Mouse (Mus musculus) testis, postnatal 10 days (tissue): Measurements from ENCODE around the gene Commd4.
A peak's percentile ranks its signal among the peaks of the same experiment; 100 is the strongest.

Experiments
- DNase-seq: peaks from one replicate; pipeline ENCODE4 v3.0.0; 2021; ENCODE audit warnings: low spot score

Gene Commd4

DNA sequence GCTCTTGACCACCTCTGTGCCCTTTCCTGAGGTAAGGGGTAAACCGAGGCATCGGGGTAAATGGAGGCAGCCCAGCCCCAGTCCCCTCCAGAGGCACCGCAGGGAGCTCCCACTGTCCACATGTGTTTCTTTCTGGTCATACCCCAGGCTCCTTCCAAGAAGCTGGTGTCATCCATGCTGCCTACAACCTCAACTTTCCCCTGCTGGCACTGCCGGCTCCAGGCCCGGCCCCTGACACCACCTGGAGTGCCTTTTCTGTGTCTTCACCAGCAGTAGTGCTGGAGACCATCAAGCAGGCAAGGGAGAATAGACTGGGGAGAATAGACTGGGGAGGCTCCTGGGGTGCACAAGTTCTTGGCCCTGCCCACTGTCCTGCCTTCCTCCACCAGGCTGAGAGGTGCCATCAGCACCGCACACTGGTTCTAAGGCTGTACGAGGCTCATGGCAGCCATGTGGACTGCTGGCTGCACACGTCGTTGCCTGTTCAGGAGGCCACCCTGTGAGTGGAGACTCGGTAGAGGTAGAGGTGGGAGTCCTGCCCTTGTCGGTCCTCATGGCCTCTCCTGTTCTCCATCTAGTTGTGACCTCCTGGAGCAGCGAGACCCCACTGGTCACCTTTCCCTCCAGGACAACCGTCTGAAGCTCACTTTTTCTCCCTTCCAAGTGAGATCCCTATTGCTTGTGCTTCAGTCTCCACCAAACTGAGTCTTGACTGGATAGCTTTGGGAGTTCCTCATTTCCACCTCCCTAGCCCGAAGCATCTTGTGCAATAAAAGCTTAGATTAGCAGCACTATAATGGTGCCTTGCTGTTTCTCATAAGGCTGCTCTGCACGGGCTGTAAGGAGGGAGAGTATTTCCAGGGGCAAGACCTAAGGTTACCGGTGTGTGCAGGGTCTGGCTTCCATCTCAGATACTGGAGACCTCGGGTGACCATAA, 16.4 kb downstream of the Commd4 start:
- DNase-seq, result no peak

DNA sequence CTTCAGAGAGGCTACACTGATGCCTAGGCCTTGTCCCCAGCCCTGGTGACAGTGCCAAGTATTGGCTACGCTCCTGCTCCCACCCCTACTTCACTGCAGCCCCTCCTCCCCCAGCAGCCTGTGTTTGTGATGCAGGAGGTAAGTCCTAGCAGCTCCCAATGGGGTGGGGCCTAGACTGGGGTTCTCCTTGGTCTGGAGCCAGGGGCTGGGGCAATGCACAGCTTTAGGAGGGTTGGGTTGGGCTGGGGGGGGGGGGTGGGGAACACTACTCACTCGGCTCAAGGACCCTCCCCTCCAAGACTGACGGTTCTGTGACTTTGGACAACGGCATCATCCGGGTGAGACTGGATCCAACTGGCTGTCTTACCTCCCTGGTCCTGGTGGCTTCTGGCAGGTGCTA, 18.6 kb downstream of the Commd4 start:
- DNase-seq, result no peak

- DNase-seq, result no peak
Observed at GRCm38 (mm10) chr9:57139110-57139509, 19.0 kb downstream of the Commd4 start.

DNA sequence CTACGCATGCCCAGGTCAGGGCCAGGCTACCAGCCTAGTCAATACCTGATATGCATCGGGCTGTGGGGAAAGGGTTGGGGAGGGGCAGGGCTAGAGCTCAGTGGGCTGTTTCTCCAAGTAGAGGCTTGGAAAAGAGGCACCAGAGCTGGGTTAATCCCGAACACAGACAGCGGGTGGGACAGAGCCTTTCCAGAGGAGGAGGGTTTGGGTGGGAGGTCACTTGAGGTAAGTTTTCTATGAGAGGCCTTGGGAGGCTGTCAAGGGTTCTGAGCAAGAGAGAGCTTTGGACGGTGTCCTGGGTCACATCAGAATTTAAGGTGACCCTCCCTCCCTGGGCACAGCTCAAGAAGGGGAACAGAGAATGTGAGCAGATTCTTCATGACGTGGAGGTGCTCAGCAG, 19.6 kb downstream of the Commd4 start:
- DNase-seq, result no peak

- no peak for DNase-seq
Observed at GRCm38 (mm10) chr9:57137777-57138176, 20.4 kb downstream of the Commd4 start.

DNA sequence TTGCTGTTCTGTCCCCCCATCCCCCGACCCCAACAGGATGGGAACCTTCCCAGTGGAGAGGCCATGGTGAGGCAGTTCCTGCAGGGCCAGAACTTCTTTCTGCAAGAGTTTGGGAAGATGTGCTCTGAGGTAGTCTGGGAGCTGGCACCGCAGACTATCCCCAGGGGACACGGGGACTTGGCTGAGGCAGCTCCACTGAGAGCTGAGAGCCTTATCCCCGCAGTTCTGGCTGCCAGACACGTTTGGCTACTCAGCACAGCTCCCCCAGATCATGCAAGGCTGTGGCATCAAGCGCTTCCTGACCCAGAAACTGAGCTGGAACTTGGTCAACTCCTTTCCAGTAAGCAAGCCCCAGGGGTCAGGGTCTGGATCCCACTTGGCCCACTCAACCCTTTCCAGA, 20.9 kb downstream of the Commd4 start:
- DNase-seq, result no peak

DNA sequence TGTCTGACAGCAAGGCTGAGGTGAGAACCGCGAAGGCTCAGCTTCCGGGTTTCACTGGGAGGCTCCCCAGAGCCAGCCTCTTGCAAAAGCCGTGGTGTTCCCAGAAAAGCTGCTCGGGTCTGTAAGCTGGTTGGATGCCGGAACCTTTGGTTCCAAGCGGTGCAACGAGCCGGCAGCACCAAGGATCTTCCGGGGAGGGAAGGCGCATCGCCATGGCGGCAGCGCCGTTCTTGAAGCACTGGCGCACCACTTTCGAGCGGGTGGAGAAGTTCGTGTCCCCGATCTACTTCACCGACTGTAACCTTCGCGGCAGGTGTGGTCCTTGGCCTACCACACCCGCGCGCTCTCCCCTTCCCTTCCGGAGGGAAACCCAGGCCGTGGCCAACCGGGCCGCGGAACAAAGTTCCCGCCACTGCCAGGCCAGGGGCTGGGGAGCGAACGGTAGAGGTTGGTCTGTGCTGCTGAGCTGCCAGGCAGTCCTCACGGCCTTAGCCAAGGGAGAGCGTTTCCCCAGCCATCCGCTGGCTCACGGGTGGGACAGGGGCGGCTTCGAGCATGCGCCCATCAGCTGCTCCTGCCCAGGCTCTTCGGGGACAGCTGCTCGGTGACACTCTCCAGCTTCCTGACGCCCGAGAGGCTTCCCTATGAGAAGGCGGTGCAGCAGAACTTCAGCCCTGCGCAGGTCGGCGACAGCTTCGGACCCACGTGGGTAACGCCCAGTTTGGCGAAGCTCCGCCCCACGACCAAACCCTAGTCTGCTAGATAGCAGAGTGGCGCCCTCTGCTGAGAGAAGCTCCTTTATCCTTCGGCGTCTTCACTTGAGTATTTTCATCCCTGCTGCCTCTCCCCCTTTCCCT, 27.3 kb downstream of the Commd4 start, which contains the start of gene Man2c1:
Man2c1 (plus strand) TSS at position 114 of the 857 bp plus-strand sequence.
- peak; percentile 98 for DNase-seq

GRCm38 (mm10) chr9:57129641-57130040, 28.5 kb downstream of the Commd4 start:
- no peak for DNase-seq

GRCm38 (mm10) chr9:57117261-57117755, 40.8 kb downstream of the Commd4 start:
- no peak for DNase-seq
